In genomic region chr10:81627836-81628220, GRCm38 (mm10) we compare ENCODE assay signal across 8 mouse cellular contexts. TPM values are rescaled to one million over a fixed set of nuclear protein-coding genes. Genes with fewer than 3 reads are reported as not detected.
A peak's percentile ranks its signal among the peaks of the same experiment; 100 is the strongest.
DNase-seq lines count a peak whose midpoint lies in the region; ATAC-seq and TF ChIP-seq lines count a peak whose summit lies in the region.

No protein-coding gene starts in this region.

- intact Hi-C loops in left cerebral cortex, postnatal 36 days (cut with DNase I), result no loop called here

- no peaks in the 10 kb centered on the region for H3K27me3 ChIP-seq in kidney, embryonic 14.5 days (ENCODE audit: control insufficient read depth, insufficient read depth, low read length)
- H3K27me3 ChIP-seq in cerebellum, adult 2 months (ENCODE audit: control insufficient read depth, insufficient read depth, low read length), result no peaks in the 10 kb centered on the region
- no peaks in the 10 kb centered on the region for H3K27me3 ChIP-seq in heart, embryonic 12.5 days (replicated peaks)
- no peaks in the 10 kb centered on the region for H3K27me3 ChIP-seq in limb, embryonic 12.5 days
- H3K27me3 ChIP-seq in myocyte (ENCODE audit: control insufficient read depth, insufficient read depth, insufficient read length), result no peaks in the 10 kb centered on the region

- H3K9me3 ChIP-seq in kidney, embryonic 14.5 days (ENCODE audit: control insufficient read depth, low read length), result no peaks in the 10 kb centered on the region
- no peaks in the 10 kb centered on the region for H3K9me3 ChIP-seq in heart, embryonic 12.5 days (replicated peaks)
- no peaks in the 10 kb centered on the region for H3K9me3 ChIP-seq in limb, embryonic 12.5 days

- peak overlapping the region; percentile 74 for H3K4me3 ChIP-seq in kidney, embryonic 14.5 days (ENCODE audit: low read length)
- H3K4me3 ChIP-seq in cerebellum, adult 2 months (replicated peaks; ENCODE audit: insufficient read depth, low read depth, low read length), result peak overlapping the region; percentile 73
- peak overlapping the region; percentile 69 for H3K4me3 ChIP-seq in heart, embryonic 12.5 days
- H3K4me3 ChIP-seq in limb, embryonic 12.5 days (replicated peaks), result peak overlapping the region; percentile 74
- peak overlapping the region; percentile 84 for H3K4me3 ChIP-seq in myocyte

- peak overlapping the region; percentile 37 for H3ac ChIP-seq in myocyte (ENCODE audit: control insufficient read depth, insufficient read length)

- TF ChIP-seq CTCF in cerebellum, adult 2 months (IDR thresholded peaks at IDR 0.05; ENCODE audit: borderline replicate concordance, insufficient read depth, low read depth, low read length), result no peak

- peak overlapping the region; percentile 87 for H3K27ac ChIP-seq in kidney, embryonic 14.5 days (ENCODE audit: low read depth, low read length)
- peak overlapping the region; percentile 67 for H3K27ac ChIP-seq in cerebellum, adult 2 months (ENCODE audit: insufficient read depth, low read length)
- peak overlapping the region; percentile 77 for H3K27ac ChIP-seq in heart, embryonic 12.5 days (ENCODE audit: poor library complexity, severe bottlenecking)
- H3K27ac ChIP-seq in limb, embryonic 12.5 days, result peak overlapping the region; percentile 92

- peaks cover 16% of the 10 kb centered on the region; the same call in 1 of the 2 replicates for H3K36me3 ChIP-seq in kidney, embryonic 14.5 days (ENCODE audit: control insufficient read depth, insufficient read depth, low read length)
- H3K36me3 ChIP-seq in heart, embryonic 12.5 days, result peaks cover 29% of the 10 kb centered on the region
- H3K36me3 ChIP-seq in limb, embryonic 12.5 days, result peaks cover 33% of the 10 kb centered on the region
- no peaks in the 10 kb centered on the region for H3K36me3 ChIP-seq in myocyte (ENCODE audit: control insufficient read depth, insufficient read depth)

- peaks cover 8% of the 10 kb centered on the region for H3K79me2 ChIP-seq in myocyte (ENCODE audit: control insufficient read depth, insufficient read depth)

- WGBS in kidney, embryonic 14.5 days, result 52% methylated on average over 7 of the region's 7 CpGs
- WGBS in cerebellum, adult 2 months, result 46% methylated on average over 7 of the region's 7 CpGs
- WGBS in heart, embryonic 12.5 days, result 59% methylated on average over 7 of the region's 7 CpGs
- WGBS in limb, embryonic 12.5 days, result 54% methylated on average over 7 of the region's 7 CpGs

- peak overlapping the region; percentile 80 for H3K9ac ChIP-seq in kidney, embryonic 14.5 days (ENCODE audit: low read depth, low read length)
- peak overlapping the region; percentile 54 for H3K9ac ChIP-seq in heart, embryonic 12.5 days
- peak overlapping the region; percentile 72 for H3K9ac ChIP-seq in limb, embryonic 12.5 days (replicated peaks)

- H3K4me1 ChIP-seq in kidney, embryonic 14.5 days (ENCODE audit: control insufficient read depth, insufficient read depth, low read length), result peaks cover 4% of the 10 kb centered on the region; the same call in 1 of the 2 replicates
- H3K4me1 ChIP-seq in cerebellum, adult 2 months (ENCODE audit: control insufficient read depth, insufficient read depth, low read length), result peaks cover 8% of the 10 kb centered on the region
- H3K4me1 ChIP-seq in heart, embryonic 12.5 days (replicated peaks), result peaks cover 15% of the 10 kb centered on the region
- H3K4me1 ChIP-seq in limb, embryonic 12.5 days (replicated peaks), result peaks cover 20% of the 10 kb centered on the region

- H3K4me2 ChIP-seq in kidney, embryonic 14.5 days (replicated peaks; ENCODE audit: low read depth, low read length), result peak overlapping the region; percentile 83
- peak overlapping the region; percentile 86 for H3K4me2 ChIP-seq in heart, embryonic 12.5 days
- H3K4me2 ChIP-seq in limb, embryonic 12.5 days, result peak overlapping the region; percentile 88
- peak overlapping the region; percentile 98 for H3K4me2 ChIP-seq in myocyte (ENCODE audit: low read depth)

- TF ChIP-seq POLR2A in cerebellum, adult 2 months (IDR thresholded peaks at IDR 0.05; ENCODE audit: borderline replicate concordance, insufficient read depth, low read length), result no peak
- no peak for TF ChIP-seq POLR2A in myocyte (IDR thresholded peaks at IDR 0.05; ENCODE audit: insufficient read length, low read depth)

- ATAC-seq in kidney, embryonic 14.5 days (ENCODE audit: low FRiP score, low TSS enrichment), result peak; percentile 25
- ATAC-seq in heart, embryonic 12.5 days (ENCODE audit: insufficient number of reproducible peaks, low FRiP score), result peak; percentile 27; the same call in 1 of the 2 replicates
- 0 out of 2 replicates have a peak, but pooled peaks have one; percentile 7 for ATAC-seq in limb, embryonic 12.5 days (ENCODE audit: insufficient number of reproducible peaks, insufficient read depth, low FRiP score, low TSS enrichment, low read depth)

- DNase-seq in kidney, adult 9 months, result no peak
- peak; percentile 51 to 61 for DNase-seq in cerebellum, adult 2 months
- no peak for DNase-seq in frontal cortex, postnatal 36 days (ENCODE audit: low spot score in 2 of 2)
- DNase-seq in left cerebral cortex, postnatal 36 days (ENCODE audit: low spot score in 2 of 2), result no peak

TF ChIP-seq in myocyte, 11 proteins besides CTCF, POLR2A, EP300 and RAD21:
- TF ChIP-seq POLR2AphosphoS2 (IDR thresholded peaks at IDR 0.05; ENCODE audit: insufficient read length, low read depth) (no peak), TCF3 (IDR thresholded peaks at IDR 0.05; ENCODE audit: insufficient read length, low read depth) (no peak), USF1 (IDR thresholded peaks at IDR 0.05; ENCODE audit: low read depth) (no peak), CEBPB (IDR thresholded peaks at IDR 0.05; ENCODE audit: insufficient read depth, poor library complexity, severe bottlenecking) (no peak), TCF12 (IDR thresholded peaks at IDR 0.05; ENCODE audit: insufficient read depth, poor library complexity, severe bottlenecking) (no peak), MYOD1 (IDR thresholded peaks at IDR 0.05; ENCODE audit: control insufficient read depth in 1 of 3, insufficient read length in 2 of 3, low read depth in 2 of 3) (no peak), MAX (IDR thresholded peaks at IDR 0.05; ENCODE audit: low read depth) (no peak), MYOG (IDR thresholded peaks at IDR 0.05; ENCODE audit: control insufficient read depth in 1 of 3, insufficient read depth in 1 of 3, insufficient read length in 2 of 3, low read depth in 2 of 3) (no peak), REST (IDR thresholded peaks at IDR 0.05; ENCODE audit: insufficient read depth, insufficient read length) (no peak), SRF (IDR thresholded peaks at IDR 0.05; ENCODE audit: control insufficient read depth, insufficient read length, low read depth) (no peak), E2F4 (IDR thresholded peaks at IDR 0.05; ENCODE audit: insufficient read depth) (no peak)

RNA-seq across cellular contexts. Expression of gene Sirt6, which starts 0.2 kb away (rescaled TPM):
- polyA plus RNA-seq in kidney, embryonic 14.5 days (2014; fragmentation: Nextera tagmentation; extraction: Ambion mirVana), result 39.9 and 40.7 TPM in 2 replicates
- 35.4 and 38.5 TPM in 2 replicates for polyA plus RNA-seq in cerebellum, adult 2 months (2012; rRNA removed)
- polyA plus RNA-seq in heart, embryonic 12.5 days (2016; fragmentation: Nextera tagmentation; extraction: Ambion mirVana), result 25.4 and 25.6 TPM in 2 replicates
- 55.8 and 57.5 TPM in 2 replicates for polyA plus RNA-seq in limb, embryonic 12.5 days (2016; fragmentation: Nextera tagmentation; extraction: Ambion mirVana)
- 28.0 TPM for polyA plus RNA-seq in myocyte (2012; fragmentation: generic; extraction: Trizol)
- total RNA-seq in left cerebral cortex, postnatal 36 days (2021), result 10 to 100 TPM; 22.7 to 29.4 TPM

RNA-seq across cellular contexts. Expression of gene Ankrd24, which starts 0.5 kb away (rescaled TPM):
- 11.3 and 18.5 TPM in 2 replicates for polyA plus RNA-seq in kidney, embryonic 14.5 days (2014; fragmentation: Nextera tagmentation; extraction: Ambion mirVana)
- 121 and 130 TPM in 2 replicates for polyA plus RNA-seq in cerebellum, adult 2 months (2012; rRNA removed)
- 9.6 and 12.1 TPM in 2 replicates for polyA plus RNA-seq in heart, embryonic 12.5 days (2016; fragmentation: Nextera tagmentation; extraction: Ambion mirVana)
- polyA plus RNA-seq in limb, embryonic 12.5 days (2016; fragmentation: Nextera tagmentation; extraction: Ambion mirVana), result 10.1 and 10.4 TPM in 2 replicates
- 11.8 TPM for polyA plus RNA-seq in myocyte (2012; fragmentation: generic; extraction: Trizol)
- 10 to 100 TPM; 37.8 to 46.7 TPM for total RNA-seq in left cerebral cortex, postnatal 36 days (2021)

RNA-seq across cellular contexts. Expression of gene Gm10778, which starts 21.0 kb away (rescaled TPM):
- 5.3 and 6.4 TPM in 2 replicates for polyA plus RNA-seq in kidney, embryonic 14.5 days (2014; fragmentation: Nextera tagmentation; extraction: Ambion mirVana)
- polyA plus RNA-seq in cerebellum, adult 2 months (2012; rRNA removed), result 3.8 and 4.2 TPM in 2 replicates
- 3.3 and 3.5 TPM in 2 replicates for polyA plus RNA-seq in heart, embryonic 12.5 days (2016; fragmentation: Nextera tagmentation; extraction: Ambion mirVana)
- polyA plus RNA-seq in limb, embryonic 12.5 days (2016; fragmentation: Nextera tagmentation; extraction: Ambion mirVana), result 4.9 and 5.1 TPM in 2 replicates
- polyA plus RNA-seq in myocyte (2012; fragmentation: generic; extraction: Trizol), result 0.59 TPM
- total RNA-seq in left cerebral cortex, postnatal 36 days (2021), result 1 to 10 TPM; 3.9 to 4.1 TPM

RNA-seq across cellular contexts. Expression of gene BC025920, which starts 21.8 kb away (rescaled TPM):
- 0.84 and 0.86 TPM in 2 replicates for polyA plus RNA-seq in kidney, embryonic 14.5 days (2014; fragmentation: Nextera tagmentation; extraction: Ambion mirVana)
- 3.6 and 3.7 TPM in 2 replicates for polyA plus RNA-seq in cerebellum, adult 2 months (2012; rRNA removed)
- 0.50 and 0.72 TPM in 2 replicates for polyA plus RNA-seq in heart, embryonic 12.5 days (2016; fragmentation: Nextera tagmentation; extraction: Ambion mirVana)
- 2.0 and 2.2 TPM in 2 replicates for polyA plus RNA-seq in limb, embryonic 12.5 days (2016; fragmentation: Nextera tagmentation; extraction: Ambion mirVana)
- 0.78 TPM for polyA plus RNA-seq in myocyte (2012; fragmentation: generic; extraction: Trizol)
- total RNA-seq in left cerebral cortex, postnatal 36 days (2021), result 1 to 10 TPM; 3.5 to 3.6 TPM

RNA-seq across cellular contexts. Expression of gene Tle6, which starts 27.0 kb away (rescaled TPM):
- 12.6 and 15.5 TPM in 2 replicates for polyA plus RNA-seq in kidney, embryonic 14.5 days (2014; fragmentation: Nextera tagmentation; extraction: Ambion mirVana)
- polyA plus RNA-seq in cerebellum, adult 2 months (2012; rRNA removed), result 8.7 and 9.6 TPM in 2 replicates
- 27.2 and 27.4 TPM in 2 replicates for polyA plus RNA-seq in heart, embryonic 12.5 days (2016; fragmentation: Nextera tagmentation; extraction: Ambion mirVana)
- polyA plus RNA-seq in limb, embryonic 12.5 days (2016; fragmentation: Nextera tagmentation; extraction: Ambion mirVana), result 15.2 TPM in 2 replicates
- 15.3 TPM for polyA plus RNA-seq in myocyte (2012; fragmentation: generic; extraction: Trizol)
- total RNA-seq in left cerebral cortex, postnatal 36 days (2021), result 10 to 100 TPM in 1 of 2 experiments, 1 to 10 TPM in 1; 9.7 to 10.9 TPM

Comparison
In these comparisons a context has a peak if more than half of its experiments do, and no peak if none do; other contexts are left out.
1. DNase-seq: peak in cerebellum, adult 2 months (2 of 2); none in kidney, adult 9 months (single experiment), frontal cortex, postnatal 36 days (0 of 2) and left cerebral cortex, postnatal 36 days (0 of 2).
2. Peak in every context shown above with its lines, with median percentiles within 50 percentile points of each other: ATAC-seq, H3K27ac ChIP-seq, H3K4me2 ChIP-seq, H3K4me3 ChIP-seq and H3K9ac ChIP-seq.